Mouse (Mus musculus) left cerebral cortex, adult 6 months (tissue): ENCODE results near the gene Vmn1r197. TPM values are rescaled to one million over a fixed set of nuclear protein-coding genes. Genes with fewer than 3 reads are reported as not detected.

ENCODE experiments used
- long read RNA-seq, 2 experiments: library from polyadenylated mRNA; unstranded; transcript quantifications; one replicate each; pipeline ENCODE4 v2.0.0; 2019 to 2020
- polyA plus RNA-seq: library from polyadenylated mRNA; unstranded; fragments of <200 nt; fragmentation: Nextera tagmentation; gene quantifications from 2 replicates; pipeline ENCODE4 v1.2.3, GENCODE M21; 2021

The Vmn1r197 gene
- not detected in 2 replicates for polyA plus RNA-seq
- long read RNA-seq, experiment 1: 0 reads
- long read RNA-seq, experiment 2: 0 reads

DNA sequence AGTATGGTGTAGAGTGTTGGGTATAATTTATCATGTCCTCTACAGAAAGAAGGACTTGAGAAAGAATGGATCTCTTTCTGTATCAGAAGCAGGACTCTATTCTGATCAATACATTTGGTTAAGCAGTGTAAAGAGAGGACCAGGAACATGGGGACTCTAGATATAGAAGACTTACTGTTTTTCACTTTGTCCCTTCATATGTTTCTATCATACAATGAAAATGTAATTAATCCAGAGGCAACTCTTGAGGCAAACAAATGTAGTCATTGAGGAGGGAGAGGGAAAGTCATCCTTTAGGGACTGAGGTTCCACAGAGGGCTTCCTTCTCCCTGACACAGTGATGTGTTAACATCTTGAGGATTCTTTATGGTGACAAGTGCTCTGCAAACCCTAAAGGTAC lies at the start of gene Vmn1r197:
Gene Vmn1r197, plus strand, starts transcription at position 301 of the 400 bp plus-strand sequence.

GRCm38 (mm10) chr13:22289620-22290019 lies 34.8 kb upstream of the Vmn1r197 start, which contains the start of gene Vmn1r196:
Vmn1r196 (plus strand) TSS chr13:22289920.

DNA sequence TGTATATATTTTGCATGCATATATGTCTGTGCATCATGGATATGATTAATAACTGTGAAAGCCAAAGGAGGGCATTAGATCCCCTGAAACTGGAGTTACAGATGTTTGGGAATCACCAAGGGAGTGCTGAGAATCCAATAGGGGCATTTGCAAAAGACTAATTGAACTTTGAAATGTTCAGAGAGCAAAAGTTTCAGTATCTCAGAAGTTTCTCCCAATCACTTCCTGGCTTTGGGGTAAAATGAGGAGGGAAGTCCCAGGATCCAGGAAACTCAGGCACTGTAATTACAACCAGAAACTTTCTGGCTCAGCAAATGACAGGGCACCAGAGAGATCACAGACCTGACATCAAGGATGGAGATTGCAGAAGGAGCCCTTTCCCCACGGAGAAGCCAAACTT lies 25.7 kb downstream of the Vmn1r197 start, which contains the start of gene Vmn1r198:
Gene Vmn1r198, plus strand, starts transcription at position 301 of the 400 bp plus-strand sequence.

GRCm38 (mm10) chr13:22379518-22379917 lies 55.1 kb downstream of the Vmn1r197 start, which contains the start of gene Vmn1r199:
Vmn1r199 (plus strand) TSS chr13:22379818.

Other genes starting within 250 kb of the Vmn1r197 start
- not detected in 2 replicates for gene Vmn1r188, start 240.1 kb upstream of the Vmn1r197 start, polyA plus RNA-seq
- gene Vmn1r189, start 218.8 kb upstream of the Vmn1r197 start, polyA plus RNA-seq: not detected in 2 replicates
- gene Vmn1r191, start 140.6 kb upstream of the Vmn1r197 start, polyA plus RNA-seq: not detected in 2 replicates
- gene Vmn1r192, start 133.4 kb upstream of the Vmn1r197 start, polyA plus RNA-seq: not detected in 2 replicates
- gene Vmn1r193, start 101.4 kb upstream of the Vmn1r197 start, polyA plus RNA-seq: not detected in 2 replicates
- not detected in 2 replicates for gene Vmn1r194, start 80.4 kb upstream of the Vmn1r197 start, polyA plus RNA-seq
- not detected in 2 replicates for gene Vmn1r195, start 54.1 kb upstream of the Vmn1r197 start, polyA plus RNA-seq
- gene Vmn1r196, start 34.7 kb upstream of the Vmn1r197 start, polyA plus RNA-seq: not detected in 2 replicates
- not detected in 2 replicates for gene Vmn1r198, start 25.8 kb downstream of the Vmn1r197 start, polyA plus RNA-seq
- not detected in 2 replicates for gene Vmn1r199, start 55.2 kb downstream of the Vmn1r197 start, polyA plus RNA-seq
- gene Vmn1r200, start 65.8 kb downstream of the Vmn1r197 start, polyA plus RNA-seq: not detected in 2 replicates
- gene Vmn1r201, start 147.3 kb downstream of the Vmn1r197 start, polyA plus RNA-seq: not detected in 2 replicates
- gene Vmn1r202, start 180.8 kb downstream of the Vmn1r197 start, polyA plus RNA-seq: 0.03 TPM in 1 of 2 replicates, not detected in the other
- gene Vmn1r203, start 193.5 kb downstream of the Vmn1r197 start, polyA plus RNA-seq: not detected in 2 replicates
- gene Vmn1r204, start 228.6 kb downstream of the Vmn1r197 start, polyA plus RNA-seq: not detected in 2 replicates